Mouse (Mus musculus) inflammation-experienced regulatory T-cells, adult 6 months (primary cell): ENCODE data around the gene Cyp2d22. TPM values are rescaled to one million over a fixed set of nuclear protein-coding genes. Genes with fewer than 3 reads are reported as not detected.

Experiments used
- polyA plus RNA-seq, 3 experiments: library from polyadenylated mRNA; unstranded; fragments of 100-300 nt; shearing (Covaris generic); gene quantifications; one replicate each; pipeline ENCODE4 v1.2.1; 2017

Gene Cyp2d22
- polyA plus RNA-seq, 3 experiments from 2014 or later: 2.6 to 3.5 TPM; not detected in 1

Other genes starting within 250 kb of the Cyp2d22 start
- gene Srebf2, start 233.1 kb downstream of the Cyp2d22 start, polyA plus RNA-seq: 10 to 100 TPM; 28.4 to 42.6 (median 35.6) TPM
- not detected for gene Shisa8, start 167.4 kb downstream of the Cyp2d22 start, polyA plus RNA-seq
- 1 to 10 TPM; 2.3 to 7.1 (median 4.8) TPM for gene Tnfrsf13c, start 155.9 kb downstream of the Cyp2d22 start, polyA plus RNA-seq
- 10 to 100 TPM in 2 of 3 experiments, 1 to 10 TPM in 1; 6.0 to 56.1 (median 12.3) TPM for gene Cenpm, start 135.5 kb downstream of the Cyp2d22 start, polyA plus RNA-seq
- gene 1500009C09Rik, start 127.9 kb downstream of the Cyp2d22 start, polyA plus RNA-seq: not detected
- not detected for gene Sept3, start 105.4 kb downstream of the Cyp2d22 start, polyA plus RNA-seq
- not detected for gene Wbp2nl, start 81.3 kb downstream of the Cyp2d22 start, polyA plus RNA-seq
- 10 to 100 TPM; 40.7 to 74.7 (median 50.9) TPM for gene Naga, start 41.3 kb downstream of the Cyp2d22 start, polyA plus RNA-seq
- gene Pheta2, start 41.3 kb downstream of the Cyp2d22 start, polyA plus RNA-seq: 1 to 10 TPM; 2.7 to 5.1 (median 4.0) TPM
- gene Smdt1, start 41.3 kb downstream of the Cyp2d22 start, polyA plus RNA-seq: 100 to 1,000 TPM; 101 to 149 (median 103) TPM
- 100 to 1,000 TPM; 393 to 568 (median 531) TPM for gene Ndufa6, start 25.9 kb downstream of the Cyp2d22 start, polyA plus RNA-seq
- gene Cyp2d11, start 13.8 kb upstream of the Cyp2d22 start, polyA plus RNA-seq: not detected
- not detected for gene Cyp2d10, start 26.9 kb upstream of the Cyp2d22 start, polyA plus RNA-seq
- gene Cyp2d9, start 53.2 kb upstream of the Cyp2d22 start, polyA plus RNA-seq: not detected
- gene Cyp2d12, start 174.8 kb upstream of the Cyp2d22 start, polyA plus RNA-seq: not detected
- not detected for gene Cyp2d34, start 240.7 kb upstream of the Cyp2d22 start, polyA plus RNA-seq